Mouse (Mus musculus): ENCODE measurements around the gene Gm11437. TPM values are rescaled to one million over a fixed set of nuclear protein-coding genes. Genes with fewer than 3 reads are reported as not detected.
A peak's percentile ranks its signal among the peaks of the same experiment; 100 is the strongest.

Gm11437 gene
- not detected for total RNA-seq (2021)
- long read RNA-seq, experiment 1 = 0 reads
- long read RNA-seq, experiment 2 = 0 reads

- intact Hi-C loops (cut with DNase I) = no loop called here
- no peak for DNase-seq (ENCODE audit: low spot score in 2 of 2)
Measured at GRCm38 (mm10) chr11:84167046-84167526, at the start of gene Gm11437. Gene Gm11437 (minus strand): TSS chr11:84167476.

- intact Hi-C loops (cut with DNase I) = no loop called here
- no peak for DNase-seq (ENCODE audit: low spot score in 2 of 2)
Measured at GRCm38 (mm10) chr11:84210876-84211275, 43.6 kb upstream of the Gm11437 start.

DNA sequence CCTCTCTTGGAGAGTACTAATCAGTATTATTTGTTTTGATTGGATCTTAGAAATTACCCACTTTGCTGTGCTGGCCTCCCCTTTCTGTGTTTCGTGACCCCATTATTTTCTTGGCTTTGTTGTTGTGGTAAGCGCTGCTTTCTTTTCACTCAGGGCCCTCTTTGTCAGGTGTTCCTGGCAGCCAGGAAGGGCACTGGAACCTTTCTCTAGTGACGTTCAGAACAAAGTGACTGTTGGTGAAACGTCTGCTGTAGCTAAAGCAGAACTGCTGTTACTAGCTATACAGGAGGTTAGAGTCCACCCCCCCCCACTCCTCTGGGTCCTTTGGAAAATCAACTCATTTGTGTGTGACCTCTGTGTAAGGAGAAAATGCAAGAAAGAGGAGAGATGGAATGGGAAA is 38.5 kb upstream of the Gm11437 start:
- intact Hi-C loops (cut with DNase I) = no loop called here
- DNase-seq (ENCODE audit: low spot score in 2 of 2) = no peak

GRCm38 (mm10) chr11:84197607-84198402 is 30.5 kb upstream of the Gm11437 start:
- intact Hi-C loops (cut with DNase I) = no loop called here
- DNase-seq (ENCODE audit: low spot score in 2 of 2) = no peak

- no peak for DNase-seq (ENCODE audit: low spot score in 2 of 2)
- intact Hi-C loops (cut with DNase I) = no loop called here
Measured at GRCm38 (mm10) chr11:84194751-84195150, 27.5 kb upstream of the Gm11437 start.

DNA sequence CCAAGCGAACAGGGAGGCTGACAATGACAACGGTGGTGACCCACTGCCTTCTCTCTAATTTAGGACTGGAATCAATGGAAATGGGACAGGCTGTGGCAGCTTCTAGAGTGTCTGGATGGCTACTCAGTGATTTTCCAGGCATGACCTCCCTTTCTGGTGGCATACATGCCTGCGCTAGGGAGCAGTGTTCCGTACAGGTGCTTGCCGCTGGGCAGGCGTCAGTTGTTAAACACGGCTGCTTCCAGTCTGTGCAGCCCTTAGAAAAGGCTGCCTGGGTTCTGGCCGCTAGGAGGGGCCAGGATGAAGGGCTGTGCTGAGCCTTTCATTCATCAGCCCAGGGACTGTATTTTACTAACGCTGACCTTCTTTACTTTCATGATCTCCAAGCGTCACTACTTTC is 26.0 kb upstream of the Gm11437 start:
- intact Hi-C loops (cut with DNase I) = no loop called here
- no peak for DNase-seq (ENCODE audit: low spot score in 2 of 2)

- intact Hi-C loops (cut with DNase I) = no loop called here
Measured at GRCm38 (mm10) chr11:84190581-84191233, 23.4 kb upstream of the Gm11437 start.

DNA sequence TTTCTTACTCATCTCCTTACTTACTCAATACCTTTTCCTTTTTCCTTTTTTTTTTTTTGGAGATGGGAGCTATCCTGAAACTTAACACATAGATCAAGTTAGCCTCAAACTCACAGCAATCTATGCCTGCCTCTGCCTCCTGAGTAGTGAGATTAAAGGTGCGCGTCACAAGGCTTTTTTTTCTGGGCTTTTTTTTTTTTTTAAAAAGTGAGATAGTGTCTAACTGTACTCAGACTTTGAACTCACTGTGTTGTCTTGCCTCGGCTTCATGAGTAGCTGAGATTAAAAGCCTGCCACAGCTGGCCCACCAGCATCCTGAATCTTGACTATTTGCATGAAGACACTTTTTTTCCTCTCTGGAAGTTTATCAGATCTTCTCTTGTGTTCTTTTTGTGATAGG is 21.3 kb upstream of the Gm11437 start:
- intact Hi-C loops (cut with DNase I) = no loop called here
- no peak for DNase-seq (ENCODE audit: low spot score in 2 of 2)

More at GRCm38 (mm10) chr11:84190581-84191233, 23.4 kb upstream of the Gm11437 start:
- DNase-seq (ENCODE audit: low spot score in 2 of 2) = no peak

- intact Hi-C loops (cut with DNase I) = no loop called here
- no peak for DNase-seq (ENCODE audit: low spot score in 2 of 2)
Measured at GRCm38 (mm10) chr11:84181286-84181685, 14.0 kb upstream of the Gm11437 start.

DNA sequence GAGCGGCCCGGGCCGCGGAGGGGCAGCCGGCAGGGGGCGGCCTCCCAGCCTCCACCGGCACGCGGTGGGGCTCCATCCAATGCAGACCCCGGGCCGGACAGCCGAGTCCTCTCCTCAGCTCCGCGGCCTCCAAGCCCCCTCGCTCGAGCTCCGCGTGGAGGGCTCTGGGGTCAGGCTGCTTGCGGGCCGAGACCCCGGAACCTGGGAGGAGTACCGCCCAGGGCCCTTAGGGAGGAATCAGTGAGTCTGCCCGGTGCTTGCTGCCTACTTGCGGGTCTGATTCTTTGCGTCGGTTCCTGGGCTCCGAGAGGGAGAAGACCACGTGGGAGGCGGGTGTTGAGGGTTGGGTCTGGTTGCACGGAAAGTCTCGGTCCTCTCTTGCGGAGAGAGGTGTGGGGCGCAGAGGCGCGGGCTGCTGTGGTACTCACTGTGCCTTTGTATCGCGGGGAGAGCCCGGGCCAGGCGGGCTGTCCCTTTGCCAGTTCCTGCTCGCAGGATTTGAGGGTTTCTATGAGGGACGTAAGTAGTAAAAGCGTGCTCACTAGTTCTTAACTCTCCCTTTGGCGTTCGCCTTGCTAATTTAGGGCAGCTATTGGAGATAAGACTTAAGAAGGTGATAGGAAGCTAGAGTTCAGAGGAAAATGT is 12.8 kb upstream of the Gm11437 start:
- intact Hi-C loops (cut with DNase I) = loop anchor here (5.0 kb wide), 2 partner anchors 53 to 62 kb away; partner anchors contain the start of genes Acaca and Tada2a
- DNase-seq (ENCODE audit: low spot score in 2 of 2) = peak; percentile 68 to 78

GRCm38 (mm10) chr11:84179226-84179953 is 12.1 kb upstream of the Gm11437 start:
- peak; percentile 93 to 95 for DNase-seq (ENCODE audit: low spot score in 2 of 2)
- intact Hi-C loops (cut with DNase I) = loop anchor here (5.0 kb wide), 2 partner anchors 52 to 63 kb away; partner anchors contain the start of genes Acaca and Tada2a

DNA sequence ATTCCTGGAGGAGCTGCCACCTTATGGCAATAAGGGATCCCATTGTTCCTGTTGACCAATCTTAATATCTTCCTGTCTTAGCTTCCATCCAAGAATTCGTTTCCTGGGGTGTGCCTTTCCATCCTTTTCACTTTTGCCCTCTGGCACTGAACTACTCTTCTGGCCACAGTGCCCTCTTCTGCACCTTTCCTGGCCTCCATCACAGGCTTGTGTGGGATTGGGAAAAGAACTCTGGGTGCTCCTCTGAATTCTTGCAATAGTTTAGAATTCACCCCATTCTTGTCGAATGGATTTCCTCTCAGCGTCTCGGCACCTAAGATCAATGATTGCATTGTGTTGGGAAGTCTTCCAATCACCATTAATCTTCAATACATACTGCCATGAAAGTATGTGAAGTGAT is 11.3 kb upstream of the Gm11437 start:
- DNase-seq (ENCODE audit: low spot score in 2 of 2) = no peak
- intact Hi-C loops (cut with DNase I) = loop anchor here (5.0 kb wide), 2 partner anchors 51 to 64 kb away; partner anchors contain the start of genes Acaca and Tada2a

DNA sequence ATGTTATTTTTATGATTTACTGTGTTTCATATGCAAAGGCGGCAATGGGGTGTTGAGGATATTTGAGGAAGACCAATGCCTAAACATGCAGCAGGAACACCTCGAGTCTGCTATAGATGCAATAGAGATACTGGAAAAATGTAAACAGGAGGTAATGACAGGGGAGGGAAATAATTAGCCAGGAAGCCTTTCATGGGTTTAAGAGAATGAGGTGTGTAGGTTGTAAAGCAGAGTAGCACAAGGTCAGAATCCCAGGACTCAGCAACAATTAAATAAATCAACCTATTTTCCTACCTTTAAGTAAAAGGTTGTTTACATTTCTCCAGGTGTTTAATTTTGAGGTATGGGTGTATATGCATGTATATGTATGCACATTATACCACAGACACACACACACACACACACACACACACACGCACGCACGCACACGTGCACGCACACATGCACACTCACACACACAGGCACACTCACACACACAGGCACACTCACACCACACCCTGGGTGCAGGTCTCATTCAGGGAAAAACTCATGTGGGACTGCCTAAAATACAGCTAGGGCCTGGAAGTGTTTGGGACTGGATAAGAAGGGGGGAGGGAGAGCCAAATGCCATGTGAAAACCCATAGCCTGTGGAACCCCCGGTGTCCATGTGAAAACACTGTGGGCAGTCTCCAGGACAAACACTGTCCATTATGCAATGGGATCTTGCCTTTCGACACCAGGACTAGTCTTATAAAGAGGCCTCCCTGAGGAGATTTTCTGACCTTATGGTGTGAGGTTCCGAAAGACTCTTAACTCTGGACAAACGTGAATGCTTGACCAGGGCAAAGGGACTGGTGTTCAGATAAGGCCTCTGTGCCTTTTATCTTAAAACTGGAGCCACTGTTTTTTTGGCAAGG is 5.5 kb upstream of the Gm11437 start:
- no peak for DNase-seq (ENCODE audit: low spot score in 2 of 2)
- intact Hi-C loops (cut with DNase I) = no loop called here

DNA sequence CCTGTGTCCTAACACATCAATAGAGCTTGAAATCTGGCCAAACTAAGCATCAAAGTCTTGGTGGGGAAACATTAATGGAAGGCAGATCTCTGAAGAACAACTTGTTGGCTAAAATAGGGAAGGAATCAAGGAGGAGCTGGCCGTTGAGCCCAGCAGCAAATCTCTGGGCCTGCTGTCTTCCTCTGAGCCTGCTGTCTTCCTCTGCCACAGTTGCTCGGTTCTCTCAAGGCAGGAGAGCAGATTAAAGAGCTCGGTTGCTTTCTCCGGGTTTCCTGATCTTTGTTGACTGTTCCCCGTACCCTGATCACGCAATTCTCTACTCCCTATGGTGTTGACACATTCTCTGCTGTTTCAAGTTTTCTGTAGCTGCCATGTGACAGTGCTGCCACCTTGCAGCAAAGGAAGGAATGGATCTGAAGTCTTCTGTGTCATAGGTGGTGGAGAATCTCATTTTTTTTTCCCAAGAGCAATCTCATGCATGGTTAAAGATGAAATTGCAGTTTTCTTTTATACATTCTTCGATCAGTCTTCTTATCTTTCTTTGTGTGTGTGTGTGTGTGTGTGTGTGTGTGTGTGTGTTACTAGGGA is 1.5 kb upstream of the Gm11437 start:
- intact Hi-C loops (cut with DNase I) = no loop called here
- peak; percentile 57 to 67 for DNase-seq (ENCODE audit: low spot score in 2 of 2)

DNA sequence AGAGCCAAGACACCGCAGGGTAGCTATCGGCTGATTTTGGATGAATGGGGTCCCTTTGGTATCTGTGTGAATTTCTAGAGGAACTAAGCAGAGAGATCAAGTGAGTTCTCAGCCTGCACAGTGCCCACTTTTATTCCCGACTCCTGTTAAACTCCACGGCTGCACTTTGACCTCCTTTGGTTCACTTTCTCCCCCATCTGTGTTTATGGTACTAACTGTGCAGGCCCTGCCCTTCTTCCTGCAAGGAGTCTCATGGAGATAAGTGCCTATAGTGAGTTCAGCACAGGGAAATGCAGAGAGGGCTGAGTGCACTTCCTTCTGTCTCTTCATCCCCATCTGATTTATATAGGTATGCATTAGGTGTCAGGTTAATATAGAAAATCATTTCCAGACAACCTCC is 2.7 kb downstream of the Gm11437 start:
- intact Hi-C loops (cut with DNase I) = no loop called here
- DNase-seq (ENCODE audit: low spot score in 2 of 2) = no peak

DNA sequence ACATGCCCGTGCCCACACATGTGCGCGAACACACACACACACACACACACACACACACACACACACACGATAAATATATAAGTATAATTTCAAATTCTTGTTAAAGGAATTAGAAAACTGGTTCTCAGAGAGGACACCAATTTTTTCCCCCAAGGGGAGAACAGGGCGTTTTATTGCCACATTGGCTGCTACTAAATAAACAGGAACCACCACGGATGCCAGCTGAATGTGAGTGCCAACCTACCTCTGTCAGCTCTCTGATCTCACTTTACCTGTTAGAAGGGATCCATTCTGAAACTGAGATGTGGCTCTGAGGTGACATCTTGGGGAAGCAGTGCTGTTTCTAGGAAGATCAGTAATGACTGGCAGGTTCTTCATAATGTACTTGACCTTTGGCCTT is 3.2 kb downstream of the Gm11437 start:
- no peak for DNase-seq (ENCODE audit: low spot score in 2 of 2)
- intact Hi-C loops (cut with DNase I) = no loop called here

GRCm38 (mm10) chr11:84156535-84157262 is 10.6 kb downstream of the Gm11437 start:
- no peak for DNase-seq (ENCODE audit: low spot score in 2 of 2)
- intact Hi-C loops (cut with DNase I) = no loop called here
